Mouse (Mus musculus) intestine, postnatal 0 days (tissue): ENCODE results near the gene Xbp1. TPM values are rescaled to one million over a fixed set of nuclear protein-coding genes. Genes with fewer than 3 reads are reported as not detected.
"Not testable (repeated sequence)": the region's sequence is repeated elsewhere in the genome, so short reads cannot be mapped to it uniquely, and the experiment has no call there.

Experiments used
- ATAC-seq: fragments of 200-750 bp; cut with Nextera tagmentation; 2 replicates; pipeline ENCODE4 v1.8.0; 2017; ENCODE audit warnings: mild to moderate bottlenecking, moderate TSS enrichment, moderate library complexity
- H3K27ac ChIP-seq: fragments of 300-500 bp; sonication (generic); 2 replicates; pipeline ENCODE4 v1.5.1; 2014; ENCODE audit warnings: mild to moderate bottlenecking, low read depth, low read length, moderate library complexity
- H3K27me3 ChIP-seq: fragments of 300-500 bp; sonication (generic); replicated peaks from 2 replicates; pipeline ENCODE4 v1.6.1; 2014; ENCODE audit warnings: low read length, mixed read lengths; ENCODE audit not compliant: control insufficient read depth, insufficient read depth
- H3K36me3 ChIP-seq: fragments of 300-500 bp; sonication (generic); 2 replicates; pipeline ENCODE4 v1.6.1; 2014; ENCODE audit warnings: mild to moderate bottlenecking, moderate library complexity; ENCODE audit not compliant: control insufficient read depth, insufficient read depth
- H3K4me1 ChIP-seq: fragments of 300-500 bp; sonication (generic); replicated peaks from 2 replicates; pipeline ENCODE4 v1.6.1; 2014; ENCODE audit warnings: antibody characterized with exemption, low read length, mixed read lengths; ENCODE audit not compliant: control insufficient read depth, insufficient read depth
- H3K4me2 ChIP-seq: fragments of 300-500 bp; sonication (generic); replicated peaks from 2 replicates; pipeline ENCODE4 v1.6.1; 2014; ENCODE audit warnings: low read depth, mild to moderate bottlenecking, moderate library complexity
- H3K4me3 ChIP-seq: fragments of 300-500 bp; sonication (generic); 2 replicates; pipeline ENCODE4 v1.5.1; 2014; ENCODE audit warnings: low read depth, low read length
- H3K9ac ChIP-seq: fragments of 300-500 bp; sonication (generic); 2 replicates; pipeline ENCODE4 v1.6.1; 2014; ENCODE audit warnings: mild to moderate bottlenecking, low read depth, low read length
- H3K9me3 ChIP-seq: fragments of 300-500 bp; sonication (generic); 2 replicates; pipeline ENCODE4 v1.6.1; 2016; ENCODE audit warnings: mixed run types; ENCODE audit not compliant: control insufficient read depth
- CTCF ChIP-seq: sonication (generic); IDR thresholded peaks from 2 replicates; pipeline ENCODE4 v1.5.1; 2016; ENCODE audit warnings: low read depth, mild to moderate bottlenecking, control low read depth, antibody characterized with exemption, moderate library complexity
- WGBS: fragments of 180-500 bp; shearing (Covaris S2); extraction: QIAGEN DNeasy Blood & Tissue Kit; methylation state at CpG from one replicate; pipeline ENCODE4 v1.1.7; 2014; 5-methylcytosine and 5-hydroxymethylcytosine counted together
- polyA plus RNA-seq: library from polyadenylated mRNA; unstranded; fragments of >200 nt; fragmentation: Nextera tagmentation; extraction: Ambion mirVana; gene quantifications from 2 replicates; pipeline ENCODE4 v1.2.1, GENCODE M21; 2015

The Xbp1 gene
- polyA plus RNA-seq, 1 experiment from 2014 or later = 150 TPM

- TF ChIP-seq CTCF = no peak
- no peak for ATAC-seq
- Histone ChIP-seq H3K36me3 (no peaks in the 10 kb centered on the region), H3K9ac (no peak overlapping the region), H3K27ac (no peak overlapping the region), H3K27me3 (no peaks in the 10 kb centered on the region), H3K4me2 (no peak overlapping the region), H3K4me3 (no peak overlapping the region), H3K4me1 (0 out of 2 replicates have a peak, but pooled peaks cover 2% of the 10 kb centered on the region), H3K9me3 (no peaks in the 10 kb centered on the region)
- WGBS = 81% methylated on average over 13 of the region's 13 CpGs
Observed at GRCm38 (mm10) chr11:5482581-5482980, 37.9 kb upstream of the Xbp1 start.

- WGBS = 7% methylated on average over 15 of the region's 15 CpGs
- H3K36me3 ChIP-seq = no peaks in the 10 kb centered on the region
- no peaks in the 10 kb centered on the region for H3K27me3 ChIP-seq
- H3K4me1 ChIP-seq = 0 out of 2 replicates have a peak, but pooled peaks cover 2% of the 10 kb centered on the region
- H3K9ac ChIP-seq = peak overlapping the region; percentile 34; the same call in 1 of the 2 replicates
- H3K4me3 ChIP-seq = peak overlapping the region; percentile 39
- ATAC-seq = peak; percentile 87
- peak overlapping the region; percentile 68 for H3K4me2 ChIP-seq
- H3K9me3 ChIP-seq = no peaks in the 10 kb centered on the region
- peak overlapping the region; percentile 76 for H3K27ac ChIP-seq
- TF ChIP-seq CTCF = peak; percentile 91
Observed at GRCm38 (mm10) chr11:5485193-5486011, 35.1 kb upstream of the Xbp1 start.

DNA sequence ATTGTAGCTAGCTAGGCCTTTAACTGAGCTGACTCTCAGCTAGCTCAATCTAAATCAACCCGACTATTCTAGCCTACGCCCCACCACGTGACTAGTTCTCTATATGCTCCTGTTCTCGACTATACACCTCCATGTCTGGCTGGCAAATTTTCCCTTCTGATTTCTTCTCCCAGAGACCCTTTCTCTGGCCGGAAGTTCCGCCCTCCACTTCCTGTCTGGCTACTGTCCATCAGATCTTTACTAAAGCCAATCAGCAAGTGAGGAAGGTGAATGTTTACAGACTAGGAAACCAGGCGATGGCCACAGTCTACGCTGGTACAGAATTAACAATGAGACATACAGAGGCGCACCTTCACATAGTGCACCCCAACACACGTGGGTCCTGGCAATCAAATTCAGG lies 31.0 kb upstream of the Xbp1 start:
- not testable (repeated sequence) for H3K4me3 ChIP-seq, ATAC-seq, H3K9me3 ChIP-seq, H3K9ac ChIP-seq, H3K36me3 ChIP-seq, H3K4me2 ChIP-seq, H3K4me1 ChIP-seq, H3K27ac ChIP-seq, H3K27me3 ChIP-seq
- 84% methylated on average over 10 of the region's 10 CpGs for WGBS

- Histone ChIP-seq H3K4me3 (no peak overlapping the region), H3K9ac (no peak overlapping the region), H3K27ac (no peak overlapping the region; the same call in none of the 2 replicates), H3K4me2 (no peak overlapping the region), H3K9me3 (no peaks in the 10 kb centered on the region), H3K27me3 (no peaks in the 10 kb centered on the region), H3K4me1 (no peaks in the 10 kb centered on the region), H3K36me3 (no peaks in the 10 kb centered on the region)
- WGBS = 50% methylated on average over 10 of the region's 10 CpGs
- peak; percentile 43; the same call in 1 of the 2 replicates for ATAC-seq
- no peak for TF ChIP-seq CTCF
Observed at GRCm38 (mm10) chr11:5490989-5491656, 29.3 kb upstream of the Xbp1 start.

DNA sequence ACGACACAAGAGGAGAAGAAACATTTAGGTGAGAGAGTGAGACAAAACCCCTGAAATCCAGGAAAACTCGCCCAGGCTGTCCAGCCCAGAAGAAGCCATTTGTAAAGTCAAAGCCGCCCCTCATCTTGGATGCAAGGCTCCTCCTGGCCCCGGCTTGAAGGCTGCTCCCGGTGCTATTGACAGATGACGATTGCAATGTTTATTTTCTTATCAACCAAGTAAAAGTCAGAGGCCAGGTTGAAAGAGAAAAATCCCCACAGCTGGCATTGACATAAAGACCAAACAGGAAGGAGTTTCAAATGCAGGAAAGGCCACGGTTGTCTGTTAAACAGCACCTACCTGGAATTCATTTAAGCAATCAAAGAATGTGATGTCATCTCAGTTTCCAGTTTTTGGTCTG lies 28.5 kb upstream of the Xbp1 start:
- Histone ChIP-seq H3K27me3 (no peaks in the 10 kb centered on the region), H3K4me1 (no peaks in the 10 kb centered on the region), H3K4me2 (no peak overlapping the region), H3K4me3 (no peak overlapping the region), H3K27ac (no peak overlapping the region), H3K9ac (no peak overlapping the region), H3K9me3 (no peaks in the 10 kb centered on the region), H3K36me3 (no peaks in the 10 kb centered on the region)
- no peak for TF ChIP-seq CTCF
- WGBS = 31% methylated on average over 7 of the region's 7 CpGs
- no peak for ATAC-seq

- Histone ChIP-seq H3K27ac (no peak overlapping the region), H3K4me3 (no peak overlapping the region), H3K9ac (no peak overlapping the region), H3K9me3 (no peaks in the 10 kb centered on the region), H3K4me2 (no peak overlapping the region), H3K36me3 (no peaks in the 10 kb centered on the region), H3K4me1 (no peaks in the 10 kb centered on the region), H3K27me3 (no peaks in the 10 kb centered on the region)
- ATAC-seq = no peak
- WGBS = 52% methylated on average over 2 of the region's 2 CpGs
- TF ChIP-seq CTCF = no peak
Observed at GRCm38 (mm10) chr11:5493869-5494268, 26.6 kb upstream of the Xbp1 start.
